Mouse (Mus musculus) adrenal gland, adult 8-10 months (tissue): ENCODE measurements around the gene Ddo. TPM values are rescaled to one million over a fixed set of nuclear protein-coding genes. Genes with fewer than 3 reads are reported as not detected.

Experiments used
- DNase-seq: peaks from one replicate; pipeline ENCODE4 v3.0.0; 2022
- total RNA-seq, 4 experiments: library from RNA; stranded (reverse); gene quantifications; 2 replicates each; pipeline ENCODE4 v1.2.4; 2022

The Ddo gene
- total RNA-seq, 4 experiments from 2014 or later: 3.7 to 9.9 (median 6.3) TPM

- no peak for DNase-seq
Observed at GRCm38 (mm10) chr10:40666943-40667342, 37.1 kb downstream of the Ddo start.

DNA sequence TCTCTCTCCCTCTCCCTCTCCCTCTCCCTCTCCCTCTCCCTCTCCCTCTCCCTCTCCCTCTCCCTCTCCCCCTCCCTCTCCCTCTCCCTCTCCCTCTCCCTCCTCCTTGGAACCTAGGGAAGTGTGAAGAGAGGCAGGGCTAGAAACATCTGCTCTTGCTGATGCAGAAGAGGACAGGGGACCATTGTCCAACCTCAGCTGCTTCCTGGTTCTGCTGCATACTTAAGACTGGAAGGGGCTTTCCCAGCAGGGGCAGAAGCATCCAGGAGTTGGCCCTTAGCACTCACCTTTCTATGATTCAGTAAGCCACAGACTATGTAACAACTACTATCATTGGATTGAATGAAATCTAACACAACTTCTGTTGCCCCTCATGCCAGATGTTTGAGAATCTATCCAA, 38.8 kb downstream of the Ddo start:
- DNase-seq: no peak

DNA sequence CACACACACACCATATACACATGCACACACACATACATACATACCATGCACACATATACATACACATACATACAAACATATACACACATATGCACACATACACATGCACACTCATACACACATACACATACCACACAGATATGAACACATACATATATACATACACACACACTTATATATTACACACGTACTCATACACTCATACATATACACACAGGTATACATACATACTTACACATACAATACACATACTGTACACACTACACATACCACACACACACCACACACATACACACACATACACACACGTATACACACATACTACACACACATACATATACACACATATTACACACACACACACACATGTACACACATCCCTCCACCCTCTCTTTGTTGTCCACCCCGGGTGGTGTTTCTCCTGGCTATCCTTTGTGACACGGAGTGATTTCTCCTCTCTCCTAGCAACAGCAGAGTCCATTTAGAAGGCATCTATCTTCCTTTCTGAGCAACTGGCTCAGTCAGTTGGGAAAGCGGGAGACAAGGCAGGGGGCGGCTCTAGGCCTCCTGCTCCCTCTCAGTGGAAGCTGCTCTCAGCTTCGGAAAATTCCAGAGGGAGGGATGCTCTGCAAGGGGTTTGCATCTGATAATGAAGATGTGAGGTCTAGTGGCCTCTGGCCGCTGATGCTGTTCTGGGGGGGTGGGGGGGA, 42.9 kb downstream of the Ddo start:
- DNase-seq: no peak

DNA sequence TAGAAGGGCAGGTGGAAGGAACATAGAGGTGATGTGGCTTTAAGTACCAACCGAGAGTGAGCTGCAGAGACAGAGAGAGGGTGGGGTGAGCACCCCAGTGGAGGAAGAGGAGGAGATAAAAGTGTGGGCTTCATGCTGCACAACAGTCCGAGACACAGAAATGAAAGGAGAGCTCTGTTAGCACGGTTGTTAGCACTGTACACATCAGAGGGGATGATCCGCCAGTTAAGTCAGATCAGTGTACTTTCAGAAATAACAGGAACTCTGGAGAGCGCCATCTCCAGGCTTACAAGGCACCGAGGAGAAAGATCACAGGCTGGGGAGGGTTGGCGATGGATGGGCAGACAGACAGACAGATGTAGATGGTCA, 43.5 kb downstream of the Ddo start:
- DNase-seq: no peak

DNA sequence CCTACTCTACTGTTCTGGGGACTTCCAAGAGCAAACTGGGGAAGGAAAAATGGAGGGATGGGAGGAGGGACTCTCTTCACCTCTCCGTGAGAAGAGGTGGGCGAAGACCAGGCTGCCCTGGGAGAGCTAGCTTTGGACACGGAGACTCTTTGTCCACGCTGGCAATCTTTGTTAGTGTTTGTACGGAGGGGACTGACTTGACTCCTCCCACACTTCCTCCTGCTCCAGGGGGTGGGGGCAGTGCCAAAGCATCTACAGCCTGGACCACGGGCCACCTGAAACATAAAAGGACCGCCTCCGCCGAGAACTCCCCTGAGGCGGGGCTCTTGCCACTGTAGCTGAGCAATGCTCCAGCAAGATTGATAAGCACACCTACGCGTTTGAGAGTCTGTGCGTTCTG, 44.3 kb downstream of the Ddo start:
- no peak for DNase-seq

- DNase-seq: no peak
Observed at GRCm38 (mm10) chr10:40675921-40676320, 46.1 kb downstream of the Ddo start.

DNA sequence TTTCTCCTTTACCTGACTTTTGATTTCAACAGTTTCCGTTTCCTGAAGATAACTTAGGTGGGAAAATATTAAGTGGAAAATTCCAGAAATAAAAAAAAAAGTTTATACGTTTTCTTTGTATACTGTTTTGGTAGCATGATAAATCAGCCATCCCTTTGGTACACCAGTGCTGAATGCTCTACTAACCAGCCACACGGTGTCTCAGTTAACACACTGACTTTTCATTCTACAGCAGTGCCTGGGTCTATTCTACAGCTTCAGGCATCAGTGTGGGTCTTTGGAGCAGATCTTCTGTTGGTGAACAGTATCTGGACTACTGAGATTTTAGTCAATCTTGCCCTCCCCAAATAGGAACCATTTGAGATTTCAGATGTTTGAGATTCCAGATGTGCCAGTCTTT, 48.7 kb downstream of the Ddo start:
- no peak for DNase-seq

- DNase-seq: no peak
Observed at GRCm38 (mm10) chr10:40682470-40682869, 52.7 kb downstream of the Ddo start.

DNA sequence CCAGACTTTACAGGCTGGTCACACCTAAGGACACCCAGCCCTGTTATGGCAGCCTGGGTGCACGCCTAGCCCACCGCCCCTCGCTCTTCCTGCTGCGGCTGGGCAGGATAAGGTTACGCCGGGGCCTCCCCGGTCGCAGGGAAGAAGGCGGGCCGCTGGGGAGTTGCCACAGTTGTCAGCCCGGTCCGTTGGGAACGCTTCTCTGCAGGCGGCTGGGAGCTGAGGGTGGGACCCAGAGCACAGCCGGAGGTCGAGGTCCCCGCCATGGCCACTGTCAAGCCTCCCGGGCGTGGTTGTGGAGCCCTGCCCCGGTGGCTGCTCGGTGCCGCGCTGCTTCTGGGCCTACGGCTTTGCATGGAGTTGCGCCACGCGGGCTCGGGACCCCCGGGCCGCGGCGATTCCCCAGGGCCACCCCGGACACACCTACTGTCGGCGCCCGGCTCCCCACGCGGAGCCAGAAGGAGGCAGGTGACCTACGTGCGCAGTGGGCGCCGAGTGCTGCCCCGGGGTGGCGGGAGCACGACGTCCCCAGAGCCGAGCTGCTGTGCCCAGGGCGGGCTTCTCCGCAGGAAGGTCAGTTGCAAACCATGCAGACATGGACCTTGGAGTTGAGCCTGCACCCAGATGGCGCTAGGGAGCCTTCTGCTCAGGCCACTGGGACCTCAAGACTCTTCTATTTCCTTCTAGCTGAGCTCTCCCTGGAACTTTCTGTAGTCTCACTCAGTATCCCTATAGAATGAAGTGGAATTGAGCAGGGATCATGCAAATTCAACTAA, 53.5 kb downstream of the Ddo start, which contains the start of gene Mettl24:
TSS of gene Mettl24 (plus strand) at position 191 of the 776 bp plus-strand sequence.
- DNase-seq: peak; percentile 73

DNA sequence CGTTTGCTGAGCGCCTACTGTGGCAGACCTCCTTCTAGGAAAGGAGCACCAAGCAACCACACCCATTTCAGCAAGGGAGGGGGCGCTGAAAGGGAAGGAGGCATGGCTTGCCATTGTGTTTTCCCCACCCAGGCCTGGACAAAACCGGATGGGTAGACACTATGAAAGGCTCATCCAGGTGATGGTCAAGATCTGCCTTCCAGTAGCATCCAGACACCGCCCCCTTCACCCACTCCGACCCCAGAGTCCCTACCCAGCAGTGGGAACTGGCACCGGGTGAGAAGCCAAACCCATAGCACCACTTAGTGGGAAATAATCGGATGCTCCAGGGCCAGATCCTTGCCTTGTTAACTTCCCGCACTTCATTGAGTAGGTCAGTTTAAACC, 54.0 kb downstream of the Ddo start:
- peak; percentile 15 for DNase-seq

GRCm38 (mm10) chr10:40684326-40684725, 54.5 kb downstream of the Ddo start:
- no peak for DNase-seq

DNA sequence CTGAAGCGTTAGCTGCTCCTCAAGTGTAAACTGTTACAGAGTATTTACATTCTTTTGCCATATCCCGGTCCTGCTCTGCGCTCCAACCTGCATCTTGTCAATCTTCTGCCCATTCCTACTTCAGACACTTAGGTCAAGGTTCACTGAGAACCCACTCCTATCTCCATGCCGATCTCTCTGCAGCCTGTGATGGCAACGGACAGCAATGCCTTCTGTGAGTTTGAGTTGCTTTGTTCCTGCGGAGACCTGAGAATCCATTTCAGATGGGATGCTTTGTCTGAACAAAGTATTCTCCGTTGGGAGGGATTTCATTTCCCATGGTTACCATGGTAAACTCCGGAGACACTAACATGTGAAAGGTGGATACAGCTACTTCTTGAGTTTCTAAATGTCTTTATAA, 55.8 kb downstream of the Ddo start:
- DNase-seq: no peak

GRCm38 (mm10) chr10:40686976-40687375, 57.2 kb downstream of the Ddo start:
- no peak for DNase-seq

GRCm38 (mm10) chr10:40687407-40687806, 57.6 kb downstream of the Ddo start:
- DNase-seq: no peak

GRCm38 (mm10) chr10:40688266-40688665, 58.5 kb downstream of the Ddo start:
- no peak for DNase-seq

GRCm38 (mm10) chr10:40688873-40689272, 59.1 kb downstream of the Ddo start:
- no peak for DNase-seq

GRCm38 (mm10) chr10:40698652-40699051, 68.8 kb downstream of the Ddo start:
- DNase-seq: no peak

DNA sequence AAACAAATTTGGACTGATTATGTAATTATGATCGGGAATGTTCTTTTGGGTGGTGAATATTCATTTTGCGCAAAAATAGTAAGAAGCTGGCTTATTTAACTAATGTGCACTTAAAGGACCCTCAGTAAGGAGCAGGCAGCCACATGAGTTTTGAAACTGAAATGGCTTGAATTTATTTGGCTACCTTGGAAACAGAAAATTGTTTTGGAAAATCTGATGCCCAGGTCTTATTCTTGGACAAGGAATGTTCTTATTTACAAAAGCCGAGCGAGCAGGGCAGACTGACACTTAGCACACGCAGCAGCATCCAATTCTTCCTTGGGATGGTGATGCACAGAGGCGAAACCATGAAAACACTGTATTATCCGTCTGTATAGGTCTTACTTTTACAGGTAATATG, 81.3 kb downstream of the Ddo start:
- no peak for DNase-seq

DNA sequence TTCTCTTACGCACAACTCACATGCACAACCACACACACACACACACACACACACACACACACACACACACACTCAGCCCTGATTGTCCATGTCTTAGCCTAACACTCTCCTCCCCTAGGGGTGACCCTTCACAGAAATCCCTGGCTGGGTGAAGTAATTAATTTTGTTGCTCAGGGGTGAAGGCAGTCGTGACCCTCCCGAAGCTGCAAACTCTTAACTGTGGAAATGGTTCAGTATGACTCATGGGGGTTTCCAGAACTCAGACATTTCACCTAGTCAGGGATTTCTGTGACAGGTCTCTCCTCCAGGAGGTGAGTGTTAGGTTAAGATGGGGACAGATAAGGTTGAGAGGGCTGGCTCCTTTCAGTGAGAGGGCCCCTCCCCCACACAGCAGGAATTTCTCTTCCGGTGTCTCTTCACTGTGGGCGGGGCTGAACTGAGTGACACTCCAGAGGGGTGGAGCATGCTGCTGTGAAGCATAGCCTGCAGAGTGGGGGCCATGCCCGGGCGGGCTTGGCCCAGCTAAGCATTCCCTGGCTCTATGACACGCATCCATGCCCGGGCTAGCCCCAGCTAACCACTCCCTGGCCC, 83.3 kb downstream of the Ddo start:
- DNase-seq: no peak

- no peak for DNase-seq
Observed at GRCm38 (mm10) chr10:40713829-40714228, 84.0 kb downstream of the Ddo start.

DNA sequence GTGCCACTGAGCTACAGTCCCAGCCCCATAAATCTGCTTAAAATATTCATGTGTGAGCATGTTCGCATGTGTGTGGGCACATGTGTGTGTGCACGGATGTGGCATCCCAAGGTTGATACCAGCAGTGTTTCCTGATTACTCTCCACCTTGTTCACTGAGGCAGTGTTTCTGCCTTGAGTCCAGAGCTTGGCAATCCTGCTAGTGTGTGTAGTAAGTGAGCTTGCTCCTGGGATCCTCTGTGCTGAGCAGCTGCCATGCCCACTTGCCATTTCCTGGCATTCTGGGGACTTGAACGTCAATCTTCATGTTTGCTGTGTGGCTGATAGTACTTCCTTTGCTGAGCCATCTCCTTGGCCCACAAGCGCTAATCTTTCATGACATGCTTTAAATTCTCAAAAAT, 85.3 kb downstream of the Ddo start:
- DNase-seq: no peak

DNA sequence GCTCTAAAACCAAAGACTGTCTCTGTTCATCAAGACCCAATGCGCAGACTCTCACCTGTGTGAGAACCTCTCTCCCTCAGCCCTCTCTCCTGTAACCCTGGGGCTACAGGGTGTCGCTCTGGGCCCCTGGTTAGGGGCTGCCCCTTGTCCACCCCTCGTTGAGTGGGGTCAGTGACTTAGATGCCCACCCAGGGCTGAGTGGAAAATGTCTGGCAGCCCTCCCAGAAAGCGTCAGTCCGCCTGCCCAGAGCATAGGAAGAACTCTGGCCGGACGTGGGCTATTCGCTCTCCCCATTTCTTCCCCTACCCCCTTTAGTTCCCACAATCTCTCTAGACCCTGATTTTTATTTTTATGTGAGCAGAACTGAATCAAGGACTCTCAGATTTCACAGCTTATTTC, 86.5 kb downstream of the Ddo start:
- no peak for DNase-seq

GRCm38 (mm10) chr10:40716713-40717112, 86.9 kb downstream of the Ddo start:
- DNase-seq: no peak

DNA sequence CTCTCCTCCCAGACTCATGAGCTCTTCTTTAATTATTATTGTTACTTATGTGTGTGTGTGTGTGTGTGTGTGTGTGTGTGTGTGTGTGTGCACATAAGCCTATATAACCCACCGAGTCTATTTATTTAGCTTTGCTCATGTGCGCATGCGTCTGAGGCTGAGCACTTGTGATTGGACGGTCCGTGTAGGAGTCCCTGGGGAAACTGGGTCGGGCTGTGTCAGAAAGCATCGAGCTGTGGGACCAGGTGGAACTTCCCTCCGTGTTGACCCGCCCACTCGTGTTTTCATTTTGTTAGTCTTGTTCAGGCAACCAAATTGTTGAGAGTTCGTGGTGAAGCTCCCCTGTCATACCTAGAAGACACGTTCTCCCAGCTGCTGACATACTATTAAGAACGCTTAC, 88.6 kb downstream of the Ddo start:
- no peak for DNase-seq
